Mouse (Mus musculus) G1E (cell line): Measurements from ENCODE around the gene Kcnmb2.

Experiments
- CTCF ChIP-seq: IDR thresholded peaks from 2 replicates; pipeline ENCODE4 v1.5.1; 2012; ENCODE audit warnings: low read depth, low read length, inconsistent platforms, mixed read lengths
- TAL1 ChIP-seq: conservative IDR thresholded peaks from 2 replicates; pipeline ENCODE4 v1.6.1; 2012; ENCODE audit warnings: low read depth, low read length, inconsistent platforms, mixed read lengths

- no peak for TF ChIP-seq CTCF
- TF ChIP-seq TAL1, result no peak
These were observed 141.5 kb downstream of the Kcnmb2 start for GRCm38 (mm10) chr3:32043814-32044213.
